Mouse (Mus musculus) forebrain, embryonic 14.5 days (tissue): ENCODE results near the gene Slc44a3. TPM values are rescaled to one million over a fixed set of nuclear protein-coding genes. Genes with fewer than 3 reads are reported as not detected.

Source experiments
- polyA plus RNA-seq: library from polyadenylated mRNA; unstranded; fragments of >200 nt; fragmentation: Nextera tagmentation; extraction: Ambion mirVana; gene quantifications from 2 replicates; pipeline ENCODE4 v1.2.1, GENCODE M21; 2014

Slc44a3 gene
- polyA plus RNA-seq, 1 experiment from 2014 or later = 0.42 TPM

Other genes starting within 250 kb of the Slc44a3 start
- gene Tmem56, start 249.3 kb downstream of the Slc44a3 start, polyA plus RNA-seq = 2.5 and 3.8 TPM in 2 replicates
- gene Alg14, start 240.6 kb downstream of the Slc44a3 start, polyA plus RNA-seq = 40.9 and 46.6 TPM in 2 replicates
- 691 and 743 TPM in 2 replicates for gene Cnn3, start 105.9 kb downstream of the Slc44a3 start, polyA plus RNA-seq
- not detected in 2 replicates for gene 4930432M17Rik, start 138.4 kb upstream of the Slc44a3 start, polyA plus RNA-seq
- gene F3, start 191.1 kb upstream of the Slc44a3 start, polyA plus RNA-seq = 8.8 and 11.0 TPM in 2 replicates